7 mouse cellular contexts compared by ENCODE assay signal in the genomic region with DNA sequence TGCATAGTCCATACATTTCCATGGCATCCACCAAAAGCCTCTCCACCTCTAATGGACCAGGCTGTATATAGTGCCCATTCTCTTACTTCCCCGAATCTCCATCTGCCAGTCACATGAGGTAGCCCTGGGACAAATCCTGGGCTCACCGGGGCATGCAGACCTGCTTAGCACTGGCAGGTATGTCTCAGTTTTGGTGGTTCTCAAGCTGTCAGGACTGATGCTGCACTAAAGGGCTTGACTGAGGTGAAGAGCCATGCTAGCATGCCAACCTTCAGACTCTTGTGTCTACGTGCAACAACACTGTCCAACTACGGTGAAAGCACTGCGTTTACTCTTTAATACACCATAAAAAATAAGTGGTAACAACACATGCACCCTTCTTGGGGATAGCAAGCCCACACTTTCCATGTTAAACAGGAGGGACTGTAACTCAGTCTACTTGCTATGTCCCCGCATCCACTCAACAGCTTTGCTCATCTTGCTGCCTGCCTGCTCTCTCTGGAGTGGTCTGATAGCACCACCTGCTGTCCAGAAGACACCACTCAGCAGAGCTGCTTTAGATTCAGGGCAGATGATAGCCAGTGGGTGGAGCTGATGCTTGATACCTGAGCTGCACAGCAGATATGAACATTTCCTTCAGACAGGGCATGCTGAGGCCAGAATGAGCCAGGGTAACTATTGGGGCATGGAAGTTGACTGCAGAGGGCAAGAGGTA.
DNase-seq lines count a peak whose midpoint lies in the region; ATAC-seq lines count a peak whose summit lies in the region.

No protein-coding gene starts in this region.

- 83% methylated on average over 6 of the region's 6 CpGs for WGBS in midbrain, embryonic 16.5 days

- intact Hi-C loops in gastrocnemius, postnatal 36 days (cut with DNase I), result loop anchor here (1.0 to 10.0 kb wide), 3 partner anchors 70 to 218 kb away; no protein-coding TSS in a partner anchor
- intact Hi-C loops in left cerebral cortex, postnatal 4 days (cut with DNase I), result loop anchor here (5.0 to 10.0 kb wide), 3 partner anchors 71 to 218 kb away; no protein-coding TSS in a partner anchor

- ATAC-seq in midbrain, embryonic 16.5 days, result peak; percentile 90

- no peak overlapping the region for H3K4me3 ChIP-seq in midbrain, embryonic 16.5 days (ENCODE audit: low read depth, low read length)

- no peak overlapping the region for H3K4me2 ChIP-seq in midbrain, embryonic 16.5 days (ENCODE audit: low read length)

- no peaks in the 10 kb centered on the region for H3K4me1 ChIP-seq in midbrain, embryonic 16.5 days (ENCODE audit: control insufficient read depth, insufficient read depth, low read length)

- H3K36me3 ChIP-seq in midbrain, embryonic 16.5 days (ENCODE audit: control insufficient read depth, insufficient read depth, low read length), result no peaks in the 10 kb centered on the region

- peak; percentile 87 for DNase-seq in adrenal gland, postnatal 10 days
- peak; percentile 60 for DNase-seq in embryo, embryonic 11.5 days (ENCODE audit: low read depth, low spot score)
- DNase-seq in gastrocnemius, postnatal 36 days, result peak; percentile 60 to 66
- peak; percentile 82 for DNase-seq in kidney, adult 18-20 months
- peak; percentile 83 for DNase-seq in left cerebral cortex, postnatal 4 days
- DNase-seq in spleen, postnatal 10 days (ENCODE audit: low spot score in 2 of 2), result peak; percentile 48 to 77

- no peak overlapping the region for H3K27ac ChIP-seq in midbrain, embryonic 16.5 days (ENCODE audit: low read length)

- H3K9me3 ChIP-seq in midbrain, embryonic 16.5 days (replicated peaks; ENCODE audit: control insufficient read depth, low read length, poor library complexity, severe bottlenecking), result no peaks in the 10 kb centered on the region

- H3K27me3 ChIP-seq in midbrain, embryonic 16.5 days (ENCODE audit: control insufficient read depth, insufficient read depth, low read depth, low read length), result no peaks in the 10 kb centered on the region

- H3K9ac ChIP-seq in midbrain, embryonic 16.5 days (ENCODE audit: low read depth, low read length), result no peak overlapping the region
